Mouse (Mus musculus) liver (tissue): ENCODE data around the gene Acvr1b.

ENCODE experiments used
- DNase-seq: peaks from one replicate; pipeline ENCODE4 v3.0.0-alpha.2; 2020; ENCODE audit warnings: mixed read lengths

Gene Acvr1b

DNA sequence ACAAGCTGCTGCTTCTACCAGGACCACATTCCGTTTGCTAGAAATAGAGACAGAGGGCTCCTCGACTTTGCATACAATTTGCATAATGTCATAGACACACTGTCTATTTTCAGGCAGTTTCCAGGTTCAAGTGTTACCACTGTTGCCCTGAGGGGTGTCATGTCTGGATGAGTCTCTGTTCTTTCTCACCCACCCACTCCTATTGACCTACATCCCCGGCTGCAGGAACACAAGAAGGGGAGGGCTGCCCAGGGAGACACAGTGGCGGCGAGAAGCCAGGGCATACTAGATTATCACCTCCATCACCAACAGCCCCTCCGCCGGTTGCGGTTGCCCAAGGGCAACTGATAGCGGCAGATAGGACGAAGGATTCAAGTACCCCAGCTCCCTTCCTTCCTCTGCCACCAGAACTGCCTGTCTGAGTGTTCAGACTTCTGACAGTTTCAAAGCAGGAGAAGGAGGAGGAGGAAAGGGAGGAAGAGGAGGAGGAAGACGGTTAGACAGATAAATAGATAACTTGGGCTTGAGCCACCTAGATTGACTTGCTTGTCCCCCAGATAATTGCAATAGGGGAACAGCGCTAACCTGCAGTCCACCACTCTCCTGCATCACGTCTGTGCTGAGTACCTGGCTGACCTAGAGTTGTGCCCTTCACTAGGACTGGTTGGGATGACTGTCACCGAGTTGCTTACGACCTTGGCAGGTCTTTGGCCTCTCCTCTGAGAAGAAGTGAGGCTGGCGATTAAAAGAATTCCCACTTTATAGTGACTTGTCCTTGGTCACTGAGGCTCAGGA, 26.6 kb upstream of the Acvr1b start:
- DNase-seq: no peak

DNA sequence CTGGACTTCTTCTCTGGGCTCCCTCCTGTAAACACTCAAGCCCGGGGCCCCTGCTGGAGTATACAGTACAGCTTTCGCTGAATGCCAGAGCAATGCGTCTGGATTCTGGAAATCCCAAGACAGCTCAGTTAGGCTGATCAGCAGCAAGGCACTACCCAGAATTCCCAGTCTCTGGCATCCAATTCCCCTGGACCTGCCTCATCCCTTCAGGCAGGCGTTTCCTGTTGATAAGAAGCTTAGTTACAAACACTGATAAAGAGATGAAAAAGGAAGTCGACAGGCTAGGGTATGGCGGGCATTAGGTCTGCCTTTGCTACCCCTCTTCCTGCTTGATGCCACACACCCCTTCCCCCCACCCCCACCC, 26.0 kb upstream of the Acvr1b start:
- DNase-seq: no peak

GRCm38 (mm10) chr15:101148604-101149003, 25.3 kb upstream of the Acvr1b start:
- no peak for DNase-seq

DNA sequence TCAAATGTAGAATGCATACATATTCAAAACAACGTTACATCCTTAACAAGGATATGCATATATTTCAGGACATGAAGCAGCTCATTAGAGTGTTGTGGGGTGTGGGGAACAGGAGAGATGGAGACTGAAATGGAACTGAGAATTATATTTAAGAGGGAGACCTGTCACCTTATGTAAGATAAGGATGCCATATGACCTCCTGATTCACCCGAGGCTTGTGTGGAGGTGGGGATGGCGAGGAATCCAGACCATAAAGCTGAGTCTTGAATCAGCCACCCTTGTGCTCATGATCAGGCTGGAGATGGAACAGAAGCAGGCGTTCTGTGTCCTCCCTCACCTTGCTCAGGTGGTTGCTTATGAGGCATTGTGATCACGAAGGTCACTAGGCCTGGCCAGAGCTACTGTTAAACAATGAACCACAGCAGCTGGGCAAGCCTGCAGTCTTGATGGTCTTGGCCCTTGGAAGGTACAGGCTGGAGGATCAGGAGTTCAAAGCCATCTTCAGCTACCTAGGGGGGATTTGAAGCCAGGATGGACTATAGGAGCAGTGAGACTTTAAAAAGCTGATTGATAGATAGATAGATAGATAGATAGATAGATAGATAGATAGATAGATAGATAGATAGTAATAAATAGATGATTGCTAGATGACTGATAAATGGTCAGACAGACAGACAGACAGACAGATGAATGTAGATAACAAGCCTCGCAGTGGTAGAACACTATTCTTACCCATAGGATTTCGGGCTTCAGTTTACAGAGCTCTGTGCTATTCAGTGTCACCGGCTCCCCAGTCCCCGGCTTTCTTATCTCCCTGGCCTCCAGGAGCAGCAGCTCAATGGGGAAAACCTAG, 22.2 kb upstream of the Acvr1b start:
- no peak for DNase-seq

GRCm38 (mm10) chr15:101154700-101155616, 18.9 kb upstream of the Acvr1b start:
- no peak for DNase-seq

- DNase-seq: no peak
These were observed 13.7 kb upstream of the Acvr1b start for GRCm38 (mm10) chr15:101160128-101160527.

GRCm38 (mm10) chr15:101160591-101160990, 13.3 kb upstream of the Acvr1b start:
- no peak for DNase-seq

DNA sequence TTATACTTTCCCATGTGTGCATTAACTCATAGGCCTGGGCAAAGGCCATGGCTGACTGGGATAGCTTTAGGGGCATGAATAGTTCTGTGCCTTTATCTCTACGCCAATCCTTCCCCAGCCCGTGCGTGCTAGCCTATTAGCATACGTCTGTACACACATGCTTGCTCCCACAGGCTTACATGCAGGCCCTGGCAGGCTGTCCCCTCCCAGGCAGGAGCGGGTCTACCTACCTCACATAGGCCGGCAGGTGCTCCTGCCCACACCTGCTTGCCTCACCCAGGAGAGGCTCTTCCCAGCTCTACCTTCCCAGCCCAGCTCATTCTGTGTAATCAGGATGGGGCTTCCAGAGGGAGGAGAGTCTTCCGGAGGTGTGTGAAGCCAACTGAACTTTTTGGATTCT, 12.3 kb upstream of the Acvr1b start:
- DNase-seq: no peak

DNA sequence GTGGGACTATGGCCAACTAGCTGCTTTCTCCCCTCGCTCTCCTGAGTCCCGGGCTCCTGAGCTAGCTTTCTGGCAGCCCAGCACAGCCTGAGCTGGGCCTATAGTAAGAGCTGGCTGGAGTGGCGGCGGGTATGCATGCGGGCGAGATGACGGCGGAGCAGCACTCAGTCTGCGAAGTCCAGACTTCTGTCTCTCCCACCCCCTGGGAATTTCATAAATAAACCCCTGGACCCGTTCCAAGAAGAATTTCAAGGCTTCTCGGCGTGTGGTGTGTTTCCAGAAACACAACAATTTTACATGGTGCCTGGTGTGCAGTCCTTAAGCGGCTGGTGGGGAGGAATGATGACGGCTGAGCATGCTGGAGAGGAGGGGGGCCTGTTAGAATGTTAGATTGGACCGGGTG, 10.8 kb upstream of the Acvr1b start:
- DNase-seq: no peak

DNA sequence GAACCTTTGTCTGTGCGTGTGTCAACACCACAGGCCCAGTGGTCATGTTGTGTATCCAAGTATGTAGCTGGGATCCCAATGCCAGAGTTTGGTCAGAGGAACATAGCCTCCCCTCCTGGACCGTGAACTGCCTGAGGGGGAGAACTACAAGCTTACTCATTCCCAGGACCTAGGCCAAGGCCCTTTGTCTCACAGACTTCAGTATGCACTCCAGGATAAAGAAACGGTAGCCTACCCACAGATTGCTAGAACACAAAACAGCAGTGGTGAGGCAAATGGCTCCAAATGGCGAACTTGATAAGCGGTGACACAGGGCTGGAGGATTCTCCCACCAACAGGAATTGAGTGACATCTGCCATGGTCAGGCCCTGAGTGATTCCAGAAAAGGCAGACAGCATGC, 10.0 kb upstream of the Acvr1b start:
- no peak for DNase-seq

- DNase-seq: no peak
These were observed 9.6 kb upstream of the Acvr1b start for GRCm38 (mm10) chr15:101164291-101164690.

DNA sequence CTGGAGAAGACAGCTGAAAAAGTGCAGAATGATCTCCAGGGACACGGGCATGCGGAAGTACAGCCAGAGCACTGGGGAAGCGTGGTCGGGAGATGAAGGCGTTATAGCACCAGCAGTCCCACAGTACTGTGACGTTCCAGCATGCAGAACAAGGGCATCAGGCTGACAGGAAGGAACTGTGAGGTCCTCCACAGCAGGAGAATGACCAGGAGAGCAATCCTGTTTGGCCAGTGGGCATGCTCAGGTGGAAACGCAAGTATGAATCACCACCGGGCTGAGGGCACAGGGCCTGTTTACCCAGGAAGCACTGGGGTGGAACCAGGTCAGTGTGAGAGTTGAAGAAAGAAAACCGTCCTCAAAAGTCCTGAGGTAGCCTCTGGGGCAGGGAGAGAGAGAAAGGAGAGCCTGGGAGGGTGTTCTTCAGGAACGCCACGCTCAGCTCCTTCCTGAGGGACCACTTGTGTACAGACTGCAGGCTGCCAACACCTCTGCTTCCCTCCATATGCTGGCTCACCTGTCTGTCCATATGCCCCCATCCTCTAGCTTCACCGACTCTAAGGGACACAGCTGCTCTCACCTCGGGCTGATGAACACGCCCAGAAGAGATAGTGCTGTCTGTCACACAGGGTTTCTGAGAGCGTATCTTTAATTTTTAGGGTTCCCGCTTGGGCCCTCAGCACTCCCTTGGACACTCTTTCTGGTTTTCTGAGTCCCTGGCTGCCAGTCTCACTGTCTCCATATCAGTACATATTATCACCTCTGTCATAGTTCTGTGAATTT, 8.0 kb upstream of the Acvr1b start:
- DNase-seq: no peak

DNA sequence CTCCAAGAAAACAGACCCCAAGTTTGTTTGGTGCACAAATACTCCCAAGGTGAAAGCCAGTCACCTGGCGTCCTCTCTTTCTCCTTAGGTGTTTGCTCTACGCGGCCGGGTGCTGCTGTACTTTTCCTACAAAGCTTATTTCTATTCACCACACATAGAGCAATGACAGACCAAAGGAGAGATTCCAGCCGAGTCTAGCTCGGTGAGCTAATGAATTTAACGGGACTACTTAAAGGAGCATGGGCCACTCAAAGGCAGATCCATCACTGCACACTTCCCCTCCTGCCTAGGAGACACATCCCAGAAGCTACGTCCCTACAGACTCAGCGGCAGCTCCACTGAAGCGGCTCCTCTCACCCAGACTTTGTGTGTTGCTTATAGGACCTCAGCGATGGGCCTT, 6.3 kb upstream of the Acvr1b start:
- no peak for DNase-seq

DNA sequence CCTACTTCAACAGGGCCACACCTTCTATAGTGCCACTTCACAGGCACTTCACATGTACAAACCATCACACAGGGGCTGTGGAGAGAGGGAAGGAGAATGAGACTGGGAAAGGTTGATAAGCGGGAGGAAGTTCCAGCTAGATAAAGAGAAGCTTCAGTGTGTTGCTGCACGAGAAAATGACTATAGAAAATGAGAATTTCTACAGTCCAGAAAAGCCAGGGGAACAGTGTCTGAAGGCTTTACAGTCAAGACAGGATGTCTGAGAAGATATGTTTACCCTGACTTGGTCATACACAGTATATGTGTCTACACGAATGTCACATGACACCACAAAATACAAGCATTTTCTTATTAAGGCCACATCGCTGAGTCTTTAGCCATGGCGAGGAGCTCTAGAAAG, 4.0 kb upstream of the Acvr1b start:
- DNase-seq: no peak

DNA sequence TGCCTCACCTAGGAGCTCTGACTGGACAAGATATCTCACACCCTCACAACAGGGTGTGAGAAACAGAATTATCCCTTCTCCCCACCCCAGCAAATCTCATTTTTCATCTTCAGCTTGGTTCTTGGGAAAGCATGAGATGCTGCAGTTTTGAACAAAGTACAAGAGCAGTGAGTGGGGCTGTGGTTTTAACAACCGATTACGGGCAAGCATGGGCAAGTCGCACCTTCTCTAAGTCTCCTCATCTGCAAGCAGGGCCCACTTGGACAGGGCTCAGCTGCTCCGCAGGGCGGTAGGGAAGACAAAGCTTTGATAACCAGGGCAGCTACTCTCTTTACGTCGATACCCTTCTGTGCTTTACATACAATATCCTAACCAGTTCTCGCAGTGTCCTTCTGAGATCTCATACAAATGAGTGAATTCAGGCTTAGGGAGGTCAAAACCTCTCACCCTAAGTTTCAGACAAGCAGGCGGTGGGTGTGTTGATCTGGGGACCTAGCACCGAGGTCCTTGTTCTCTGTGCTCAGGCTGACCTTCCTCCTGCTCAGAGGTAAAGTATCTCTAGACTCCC, 3.4 kb upstream of the Acvr1b start:
- DNase-seq: no peak

DNA sequence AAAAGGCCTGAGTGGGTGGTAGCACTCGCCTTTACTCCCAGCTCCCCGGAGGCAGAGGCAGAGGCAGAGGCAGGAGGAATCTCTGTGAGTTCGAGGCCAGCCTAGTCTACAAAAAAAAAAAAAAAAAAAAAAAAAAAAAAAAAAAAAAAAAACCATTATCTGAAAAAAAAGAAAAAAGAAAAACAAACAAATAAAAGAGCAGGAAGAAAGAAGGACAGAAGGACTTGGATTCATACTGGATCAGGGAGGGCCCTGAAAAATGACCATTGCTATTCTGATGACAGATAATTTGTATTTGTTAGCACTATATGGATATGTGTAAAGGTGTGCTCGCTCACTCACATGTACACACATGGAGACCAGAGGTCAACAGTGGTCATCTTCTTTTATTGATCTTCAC, 2.6 kb upstream of the Acvr1b start:
- DNase-seq: no peak

- DNase-seq: no peak
These were observed 1.9 kb upstream of the Acvr1b start for GRCm38 (mm10) chr15:101172016-101172415.

- no peak for DNase-seq
These were observed 645 bp downstream of the Acvr1b start for GRCm38 (mm10) chr15:101174294-101175130.

DNA sequence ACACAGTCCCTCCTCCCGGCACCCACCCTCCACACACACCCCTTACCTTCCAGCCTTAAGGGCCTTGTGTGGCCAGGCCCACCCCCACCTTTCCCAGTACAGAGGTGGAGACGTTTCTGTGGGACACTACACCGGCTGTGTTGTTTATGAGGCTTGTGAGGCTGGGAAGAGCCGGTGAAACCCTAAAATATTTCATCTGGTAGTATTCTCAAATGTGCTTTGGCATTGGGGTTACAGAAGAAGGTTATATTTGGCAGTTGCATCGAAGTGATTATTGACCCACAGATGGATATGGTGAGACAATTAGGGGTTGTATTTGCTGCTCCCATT, 1.2 kb downstream of the Acvr1b start:
- no peak for DNase-seq

GRCm38 (mm10) chr15:101175613-101176283, 1.9 kb downstream of the Acvr1b start:
- DNase-seq: no peak

GRCm38 (mm10) chr15:101176284-101176680, 2.4 kb downstream of the Acvr1b start:
- DNase-seq: no peak
